Mouse (Mus musculus): Measurements from ENCODE around the gene Rpl36-ps4. TPM values are rescaled to one million over a fixed set of nuclear protein-coding genes. Genes with fewer than 3 reads are reported as not detected.
"Not testable (repeated sequence)": the region's sequence is repeated elsewhere in the genome, so short reads cannot be mapped to it uniquely, and the experiment has no call there.

The Rpl36-ps4 gene
- polyA plus RNA-seq, 3 experiments from 2014 or later = not detected

- peak; percentile 91 for ATAC-seq
Measured at GRCm38 (mm10) chr17:87948965-87949584, 28.3 kb downstream of the Rpl36-ps4 start.

GRCm38 (mm10) chr17:87954618-87955124, 33.9 kb downstream of the Rpl36-ps4 start:
- not testable (repeated sequence) for ATAC-seq

GRCm38 (mm10) chr17:87957096-87957840, 36.5 kb downstream of the Rpl36-ps4 start:
- ATAC-seq = no peak

GRCm38 (mm10) chr17:87958283-87958682, 37.5 kb downstream of the Rpl36-ps4 start:
- no peak for ATAC-seq

- ATAC-seq = not testable (repeated sequence)
Measured at GRCm38 (mm10) chr17:87959406-87959805, 38.6 kb downstream of the Rpl36-ps4 start.

- ATAC-seq = not testable (repeated sequence)
Measured at GRCm38 (mm10) chr17:87959931-87960330, 39.2 kb downstream of the Rpl36-ps4 start.

- ATAC-seq = no peak
Measured at GRCm38 (mm10) chr17:87963081-87964075, 42.6 kb downstream of the Rpl36-ps4 start.

- peak; percentile 75 for ATAC-seq
Measured at GRCm38 (mm10) chr17:87968483-87968926, 47.7 kb downstream of the Rpl36-ps4 start.

Other genes with a start within 250 kb of the Rpl36-ps4 start
- gene Msh2, start 248.6 kb upstream of the Rpl36-ps4 start, polyA plus RNA-seq (2017; shearing (Covaris generic)) = 10 to 100 TPM; 48.8 to 53.9 (median 51.0) TPM
- gene Kcnk12, start 123.0 kb upstream of the Rpl36-ps4 start, polyA plus RNA-seq (2017; shearing (Covaris generic)) = not detected
- 10 to 100 TPM; 12.3 to 15.8 (median 15.0) TPM for gene Msh6, start 54.1 kb downstream of the Rpl36-ps4 start, polyA plus RNA-seq (2017; shearing (Covaris generic))
- gene Fbxo11, start 144.3 kb downstream of the Rpl36-ps4 start, polyA plus RNA-seq (2017; shearing (Covaris generic)) = 10 to 100 TPM; 15.8 to 26.4 (median 17.9) TPM

Measured in inflammation-experienced regulatory T-cells, adult 6 months (primary cell).